Mouse (Mus musculus) C2C12 (cell line): ENCODE measurements at regions not wholly inside any gene's neighbourhood (a gene's known extent, or its start where the extent isn't known, plus 50 kb on each side); places are given as distances from the start of the nearest gene placed in this dataset.
A peak's percentile ranks its signal among the peaks of the same experiment; 100 is the strongest.

Source experiments
- H3K27me3 ChIP-seq: one replicate; pipeline ENCODE4 v1.6.1; 2011; ENCODE audit not compliant: control insufficient read depth, insufficient read depth, insufficient read length
- H3K36me3 ChIP-seq: one replicate; pipeline ENCODE4 v1.6.1; 2011; ENCODE audit not compliant: control insufficient read depth, insufficient read depth
- H3K4me3 ChIP-seq: one replicate; pipeline ENCODE4 v1.5.1; 2011; ENCODE audit warnings: mild to moderate bottlenecking, control low read depth; ENCODE audit not compliant: poor library complexity, insufficient read depth, severe bottlenecking
- H3K79me2 ChIP-seq: one replicate; pipeline ENCODE4 v1.6.1; 2011; ENCODE audit not compliant: control insufficient read depth, insufficient read depth
- H3K79me3 ChIP-seq: one replicate; pipeline ENCODE4 v1.6.1; 2011; ENCODE audit warnings: low read depth, control low read depth
- H3ac ChIP-seq: one replicate; pipeline ENCODE3; 2011; ENCODE audit warnings: low read depth; ENCODE audit not compliant: control insufficient read depth, insufficient read length
- CEBPB ChIP-seq: IDR thresholded peaks from one replicate; pipeline ENCODE4 v1.6.1; 2011; ENCODE audit warnings: low read depth, mild to moderate bottlenecking, control low read depth, moderate library complexity
- CTCF ChIP-seq: IDR thresholded peaks from one replicate; pipeline ENCODE4 v1.5.1; 2011; ENCODE audit not compliant: control insufficient read depth, insufficient read depth, insufficient read length
- FOSL1 ChIP-seq: IDR thresholded peaks from one replicate; pipeline ENCODE4 v1.8.0; 2011; ENCODE audit warnings: mild to moderate bottlenecking, low read length; ENCODE audit not compliant: poor library complexity, insufficient read depth, severe bottlenecking
- MAX ChIP-seq: IDR thresholded peaks from one replicate; pipeline ENCODE4 v1.6.1; 2011; ENCODE audit warnings: mild to moderate bottlenecking, control low read depth
- MYOD1 ChIP-seq: IDR thresholded peaks from one replicate; pipeline ENCODE4 v1.6.1; 2011; ENCODE audit warnings: low read depth; ENCODE audit not compliant: control insufficient read depth, insufficient read length
- MYOG ChIP-seq: IDR thresholded peaks from one replicate; pipeline ENCODE4 v1.6.1; 2011; ENCODE audit not compliant: control insufficient read depth, insufficient read length; ENCODE audit errors: extremely low read depth
- USF1 ChIP-seq: IDR thresholded peaks from one replicate; pipeline ENCODE4 v1.6.1; 2011; ENCODE audit warnings: low read depth, mild to moderate bottlenecking, control low read depth, moderate library complexity

DNA sequence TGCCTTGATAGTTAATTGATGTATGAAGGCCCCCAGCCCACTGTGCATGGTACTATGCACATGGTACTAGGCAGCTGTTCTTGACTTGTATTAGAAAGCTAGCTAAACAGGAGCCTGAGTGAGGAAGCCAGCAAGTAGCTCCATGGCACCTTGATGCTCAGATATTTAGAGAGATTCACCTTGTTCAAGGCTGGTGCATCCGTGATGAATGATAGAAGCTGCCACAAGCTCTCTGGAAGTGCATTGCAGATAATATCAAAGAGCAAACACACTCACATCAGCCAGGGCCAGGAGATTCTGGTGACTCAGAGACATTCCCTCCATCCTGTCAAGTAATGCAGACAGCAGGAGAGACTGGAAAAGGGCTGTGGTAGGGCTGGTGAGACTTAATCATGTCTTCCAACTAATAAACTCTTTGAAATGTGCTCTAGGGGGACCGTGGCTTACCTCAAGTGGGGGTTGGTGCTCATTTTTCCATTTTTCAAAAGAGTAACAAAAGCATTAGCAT lies 166.1 kb downstream of the Qdpr start:
- no peak for TF ChIP-seq USF1
- no peak for TF ChIP-seq MAX
- TF ChIP-seq CEBPB = no peak
- TF ChIP-seq MYOG = no peak
- no peak for TF ChIP-seq CTCF
- TF ChIP-seq FOSL1 = no peak
- TF ChIP-seq MYOD1 = no peak
- no peaks in the 10 kb centered on the region for H3K36me3 ChIP-seq
- no peak overlapping the region for H3ac ChIP-seq
- no peaks in the 10 kb centered on the region for H3K79me2 ChIP-seq
- no peaks in the 10 kb centered on the region for H3K79me3 ChIP-seq
- no peak overlapping the region for H3K4me3 ChIP-seq
- H3K27me3 ChIP-seq = no peaks in the 10 kb centered on the region

DNA sequence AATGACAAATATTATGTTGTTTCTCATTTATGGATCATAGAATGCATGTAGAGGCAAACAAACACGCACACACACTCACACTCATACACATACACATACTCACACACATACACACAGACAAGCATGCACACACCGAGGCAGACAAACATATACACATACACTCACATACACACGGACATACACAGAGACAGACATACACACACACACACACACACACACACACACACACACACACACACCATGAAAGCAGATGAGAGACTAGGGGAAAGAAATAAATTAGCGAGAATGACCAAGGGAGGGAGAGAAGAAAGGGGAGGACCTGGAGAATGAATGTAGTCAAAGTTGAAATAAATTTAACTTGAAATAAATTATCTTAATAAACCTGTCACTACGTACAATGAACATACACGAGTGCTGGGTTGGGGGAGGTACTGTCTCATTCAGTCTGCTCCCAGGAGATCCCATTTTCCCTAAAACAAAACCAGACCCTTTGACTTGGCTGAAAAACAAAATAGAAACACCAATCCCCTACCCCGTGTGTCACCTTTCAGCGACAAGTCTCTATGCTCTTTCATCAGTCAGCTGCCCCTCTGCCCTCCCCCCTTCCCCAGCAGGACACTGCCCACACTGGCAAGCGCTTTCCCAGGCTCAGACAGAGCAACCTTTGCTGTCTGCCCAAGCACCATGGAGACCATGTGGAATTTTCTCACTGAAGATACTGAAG lies 167.7 kb downstream of the Qdpr start:
- Histone ChIP-seq H3K79me2 (no peaks in the 10 kb centered on the region), H3ac (no peak overlapping the region), H3K79me3 (no peaks in the 10 kb centered on the region), H3K27me3 (no peaks in the 10 kb centered on the region), H3K36me3 (no peaks in the 10 kb centered on the region), H3K4me3 (no peak overlapping the region)
- TF ChIP-seq MAX (no peak), MYOG (no peak)

DNA sequence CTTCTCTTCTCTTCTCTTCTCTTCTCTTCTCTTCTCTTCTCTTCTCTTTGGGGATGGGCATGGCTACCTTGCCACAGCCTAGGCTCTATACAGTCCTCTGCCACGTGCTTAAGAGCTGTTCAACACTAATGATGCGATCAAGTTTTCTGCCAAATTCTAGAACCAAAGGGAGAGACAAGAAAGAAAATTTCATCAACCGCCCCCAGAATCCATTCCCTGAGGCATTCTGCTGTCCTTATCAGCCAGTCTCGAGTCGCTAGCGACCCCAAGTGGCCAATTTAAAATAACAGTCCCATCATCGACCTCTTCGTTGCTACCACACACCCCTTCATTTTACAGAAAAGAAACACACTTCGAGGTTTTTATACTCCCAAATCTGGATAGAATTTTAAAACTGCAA lies 171.5 kb downstream of the Qdpr start:
- H3K79me2 ChIP-seq = no peaks in the 10 kb centered on the region
- no peaks in the 10 kb centered on the region for H3K79me3 ChIP-seq
- TF ChIP-seq CTCF (peak; percentile 29), USF1 (no peak), MYOD1 (no peak), CEBPB (no peak), MYOG (no peak)
- H3K4me3 ChIP-seq = no peak overlapping the region
- H3K36me3 ChIP-seq = no peaks in the 10 kb centered on the region
- H3ac ChIP-seq = no peak overlapping the region
- no peaks in the 10 kb centered on the region for H3K27me3 ChIP-seq

DNA sequence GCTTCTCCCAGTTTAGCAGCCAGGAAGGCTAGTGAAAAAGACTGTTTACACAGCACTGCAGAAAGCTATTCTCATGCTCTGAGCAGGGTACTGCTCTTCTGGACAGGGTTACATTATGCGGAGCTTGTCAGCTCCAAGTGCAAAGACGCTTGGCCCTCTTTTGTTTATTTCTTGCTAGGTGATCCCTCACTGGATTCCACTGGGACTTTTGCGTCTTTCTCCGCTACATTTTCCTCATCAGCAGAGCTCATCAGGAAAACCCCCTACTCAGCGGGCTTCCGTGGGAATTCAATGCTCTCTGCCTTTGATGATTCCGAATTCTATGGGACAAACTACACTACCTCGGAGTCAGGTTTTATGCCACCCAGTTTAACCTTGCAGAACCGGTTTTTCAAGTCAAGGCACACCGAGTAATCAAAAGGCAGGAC lies 172.0 kb downstream of the Qdpr start:
- Histone ChIP-seq H3K36me3 (no peaks in the 10 kb centered on the region), H3K79me2 (no peaks in the 10 kb centered on the region), H3K79me3 (no peaks in the 10 kb centered on the region), H3K4me3 (no peak overlapping the region), H3K27me3 (no peaks in the 10 kb centered on the region), H3ac (no peak overlapping the region)
- TF ChIP-seq USF1 (no peak), MYOD1 (no peak), CEBPB (no peak), CTCF (no peak), FOSL1 (no peak), MAX (no peak), MYOG (no peak)

DNA sequence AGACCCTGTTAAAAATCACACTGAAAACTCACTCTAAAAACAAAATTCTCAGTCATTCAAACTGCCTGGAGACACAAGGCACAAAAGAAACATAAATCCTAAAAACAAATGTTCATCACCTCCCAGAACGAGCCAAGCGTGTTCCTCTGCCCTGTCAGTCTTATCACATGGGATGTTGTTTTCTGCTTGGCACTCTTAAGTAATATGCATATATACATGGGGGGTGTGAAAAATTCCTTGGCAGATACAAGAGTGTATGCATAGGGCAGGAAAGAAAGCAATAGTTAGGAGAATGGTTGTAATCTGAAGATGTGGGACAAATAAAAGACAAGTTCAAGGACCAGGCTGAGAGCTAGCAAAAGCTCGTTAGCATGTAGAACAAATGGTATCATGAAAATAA lies 179.4 kb downstream of the Qdpr start:
- no peaks in the 10 kb centered on the region for H3K36me3 ChIP-seq
- no peak for TF ChIP-seq MAX
- no peaks in the 10 kb centered on the region for H3K79me2 ChIP-seq
- H3ac ChIP-seq = no peak overlapping the region
- no peaks in the 10 kb centered on the region for H3K79me3 ChIP-seq
- H3K4me3 ChIP-seq = no peak overlapping the region
- H3K27me3 ChIP-seq = no peaks in the 10 kb centered on the region

DNA sequence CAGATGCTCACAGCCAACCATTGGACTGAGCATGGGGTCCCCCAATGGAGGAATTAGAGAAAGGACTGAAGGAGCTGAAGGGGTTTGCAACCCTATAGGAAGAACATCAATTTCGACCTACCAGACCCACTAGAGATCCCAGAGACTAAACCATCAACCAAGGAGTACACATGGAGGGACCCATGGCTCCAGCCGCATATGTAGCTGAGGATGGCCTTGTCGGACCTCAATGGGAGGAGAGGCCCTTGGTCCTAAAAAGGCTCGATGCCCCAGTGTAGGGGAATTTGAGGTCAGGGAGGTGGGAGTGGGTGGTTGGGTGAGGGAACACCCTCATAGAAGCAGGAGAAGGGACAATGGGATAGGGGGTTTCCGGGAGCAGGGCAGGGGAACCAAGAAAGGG lies 180.6 kb downstream of the Qdpr start:
- no peaks in the 10 kb centered on the region for H3K79me2 ChIP-seq
- no peaks in the 10 kb centered on the region for H3K79me3 ChIP-seq
- H3ac ChIP-seq = no peak overlapping the region
- no peaks in the 10 kb centered on the region for H3K27me3 ChIP-seq
- TF ChIP-seq CTCF (no peak), USF1 (no peak), MYOD1 (no peak), CEBPB (no peak), FOSL1 (no peak), MYOG (no peak)
- no peaks in the 10 kb centered on the region for H3K36me3 ChIP-seq
- H3K4me3 ChIP-seq = no peak overlapping the region
